ENCODE assay signal across 7 mouse cellular contexts in genomic region chr11:115626824-115627616, GRCm38 (mm10). TPM values are rescaled to one million over a fixed set of nuclear protein-coding genes. Genes with fewer than 3 reads are reported as not detected.
DNase-seq lines count a peak whose midpoint lies in the region; ATAC-seq and TF ChIP-seq lines count a peak whose summit lies in the region.

No protein-coding gene starts in this region.

- H3K9ac ChIP-seq in lung, embryonic 15.5 days, result peak overlapping the region; percentile 67
- H3K9ac ChIP-seq in kidney, postnatal 0 days (ENCODE audit: low read depth, low read length), result peak overlapping the region; percentile 67
- H3K9ac ChIP-seq in neural tube, embryonic 15.5 days (replicated peaks), result peak overlapping the region; percentile 66

- H3K4me3 ChIP-seq in lung, embryonic 15.5 days, result peak overlapping the region; percentile 70
- H3K4me3 ChIP-seq in forebrain, embryonic 10.5 days, result peak overlapping the region; percentile 83
- peak overlapping the region; percentile 71 for H3K4me3 ChIP-seq in kidney, postnatal 0 days (replicated peaks; ENCODE audit: low read depth, low read length)
- peak overlapping the region; percentile 80 for H3K4me3 ChIP-seq in neural tube, embryonic 15.5 days (replicated peaks)

- no peak for ATAC-seq in lung, embryonic 15.5 days (ENCODE audit: borderline replicate concordance, extremely low read depth, low FRiP score, low TSS enrichment)
- ATAC-seq in kidney, postnatal 0 days (replicated peaks; ENCODE audit: low FRiP score, low read depth), result no peak
- no peak for ATAC-seq in neural tube, embryonic 15.5 days (ENCODE audit: low FRiP score)
- ATAC-seq in activated CD4-positive, CD25-positive, alpha-beta regulatory T cell, adult 4 months, result no peak

- no peak for DNase-seq in lung, postnatal 25 days (ENCODE audit: low spot score)
- no peak for DNase-seq in forebrain, embryonic 10.5 days (ENCODE audit: extremely low spot score, low spot score)
- DNase-seq in kidney, postnatal 0 days (ENCODE audit: low spot score), result no peak
- no peak for DNase-seq in left cerebral cortex, postnatal 4 days

- no peak for TF ChIP-seq CTCF in kidney, postnatal 0 days (IDR thresholded peaks at IDR 0.05; ENCODE audit: low read depth)

- H3K27ac ChIP-seq in lung, embryonic 15.5 days, result no peak overlapping the region
- H3K27ac ChIP-seq in forebrain, embryonic 10.5 days, result peak overlapping the region; percentile 84
- H3K27ac ChIP-seq in kidney, postnatal 0 days, result peak overlapping the region; percentile 75
- peak overlapping the region; percentile 73; the same call in 1 of the 2 replicates for H3K27ac ChIP-seq in neural tube, embryonic 15.5 days (replicated peaks)

- no peaks in the 10 kb centered on the region for H3K9me3 ChIP-seq in lung, embryonic 15.5 days
- H3K9me3 ChIP-seq in forebrain, embryonic 10.5 days, result no peaks in the 10 kb centered on the region
- H3K9me3 ChIP-seq in kidney, postnatal 0 days (replicated peaks; ENCODE audit: low read length), result no peaks in the 10 kb centered on the region
- no peaks in the 10 kb centered on the region for H3K9me3 ChIP-seq in neural tube, embryonic 15.5 days (replicated peaks)

- peaks cover 9% of the 10 kb centered on the region; the same call in 1 of the 2 replicates for H3K4me1 ChIP-seq in lung, embryonic 15.5 days
- peaks cover 22% of the 10 kb centered on the region for H3K4me1 ChIP-seq in forebrain, embryonic 10.5 days
- H3K4me1 ChIP-seq in kidney, postnatal 0 days (replicated peaks; ENCODE audit: insufficient read depth, low read length), result no peaks in the 10 kb centered on the region
- H3K4me1 ChIP-seq in neural tube, embryonic 15.5 days, result peaks cover 25% of the 10 kb centered on the region

- peaks cover 7% of the 10 kb centered on the region; the same call in 1 of the 2 replicates for H3K36me3 ChIP-seq in lung, embryonic 15.5 days
- H3K36me3 ChIP-seq in forebrain, embryonic 10.5 days (replicated peaks), result peaks cover 18% of the 10 kb centered on the region
- 0 out of 2 replicates have a peak, but pooled peaks cover 11% of the 10 kb centered on the region for H3K36me3 ChIP-seq in kidney, postnatal 0 days (ENCODE audit: insufficient read depth, low read length)
- H3K36me3 ChIP-seq in neural tube, embryonic 15.5 days, result peaks cover 16% of the 10 kb centered on the region

- 37% methylated on average over 11 of the region's 11 CpGs for WGBS in lung, embryonic 15.5 days
- WGBS in forebrain, embryonic 10.5 days, result 61% methylated on average over 11 of the region's 11 CpGs
- 36% methylated on average over 11 of the region's 11 CpGs for WGBS in kidney, postnatal 0 days
- 51% methylated on average over 11 of the region's 11 CpGs for WGBS in neural tube, embryonic 15.5 days

- intact Hi-C loops in left cerebral cortex, postnatal 4 days (cut with DNase I), result no loop called here

- H3K27me3 ChIP-seq in lung, embryonic 15.5 days, result no peaks in the 10 kb centered on the region
- no peaks in the 10 kb centered on the region for H3K27me3 ChIP-seq in forebrain, embryonic 10.5 days (ENCODE audit: poor library complexity, severe bottlenecking)
- H3K27me3 ChIP-seq in kidney, postnatal 0 days (ENCODE audit: insufficient read depth, low read length), result no peaks in the 10 kb centered on the region
- H3K27me3 ChIP-seq in neural tube, embryonic 15.5 days (replicated peaks), result no peaks in the 10 kb centered on the region

- peak overlapping the region; percentile 91 for H3K4me2 ChIP-seq in lung, embryonic 15.5 days
- peak overlapping the region; percentile 90 for H3K4me2 ChIP-seq in kidney, postnatal 0 days (ENCODE audit: low read length)
- H3K4me2 ChIP-seq in neural tube, embryonic 15.5 days, result peak overlapping the region; percentile 90

RNA-seq across cellular contexts. Expression of gene Slc25a19, which starts 1.1 kb away (rescaled TPM):
- 19.6 and 20.9 TPM in 2 replicates for polyA plus RNA-seq in lung, embryonic 15.5 days (2015; fragmentation: Nextera tagmentation; extraction: Ambion mirVana)
- 25.6 and 26.2 TPM in 2 replicates for polyA plus RNA-seq in forebrain, embryonic 10.5 days (2016; fragmentation: Nextera tagmentation; extraction: Ambion mirVana)
- polyA plus RNA-seq in kidney, postnatal 0 days (2015; fragmentation: Nextera tagmentation; extraction: Ambion mirVana), result 49.7 and 57.9 TPM in 2 replicates
- 49.0 and 52.8 TPM in 2 replicates for polyA plus RNA-seq in neural tube, embryonic 15.5 days (2015; fragmentation: Nextera tagmentation; extraction: Ambion mirVana)
- polyA plus RNA-seq in activated CD4-positive, CD25-positive, alpha-beta regulatory T cell, adult 4 months (2017; shearing (Covaris generic)), result 10 to 100 TPM; 68.7 to 90.3 TPM
- total RNA-seq in left cerebral cortex, postnatal 4 days (2021), result 10 to 100 TPM; 55.3 to 56.6 TPM

RNA-seq across cellular contexts. Expression of gene Mif4gd, which starts 14.3 kb away (rescaled TPM):
- 29.5 and 32.3 TPM in 2 replicates for polyA plus RNA-seq in lung, embryonic 15.5 days (2015; fragmentation: Nextera tagmentation; extraction: Ambion mirVana)
- polyA plus RNA-seq in forebrain, embryonic 10.5 days (2016; fragmentation: Nextera tagmentation; extraction: Ambion mirVana), result 20.3 and 23.8 TPM in 2 replicates
- polyA plus RNA-seq in kidney, postnatal 0 days (2015; fragmentation: Nextera tagmentation; extraction: Ambion mirVana), result 57.3 and 61.6 TPM in 2 replicates
- polyA plus RNA-seq in neural tube, embryonic 15.5 days (2015; fragmentation: Nextera tagmentation; extraction: Ambion mirVana), result 11.5 and 19.4 TPM in 2 replicates
- polyA plus RNA-seq in activated CD4-positive, CD25-positive, alpha-beta regulatory T cell, adult 4 months (2017; shearing (Covaris generic)), result 100 to 1,000 TPM; 230 to 231 TPM
- 10 to 100 TPM; 13.3 to 14.1 TPM for total RNA-seq in left cerebral cortex, postnatal 4 days (2021)

RNA-seq across cellular contexts. Expression of gene Gga3, which starts 23.2 kb away (rescaled TPM):
- polyA plus RNA-seq in lung, embryonic 15.5 days (2015; fragmentation: Nextera tagmentation; extraction: Ambion mirVana), result 15.6 and 18.1 TPM in 2 replicates
- polyA plus RNA-seq in forebrain, embryonic 10.5 days (2016; fragmentation: Nextera tagmentation; extraction: Ambion mirVana), result 29.6 and 35.0 TPM in 2 replicates
- 10.8 and 11.1 TPM in 2 replicates for polyA plus RNA-seq in kidney, postnatal 0 days (2015; fragmentation: Nextera tagmentation; extraction: Ambion mirVana)
- polyA plus RNA-seq in neural tube, embryonic 15.5 days (2015; fragmentation: Nextera tagmentation; extraction: Ambion mirVana), result 34.6 and 35.0 TPM in 2 replicates
- polyA plus RNA-seq in activated CD4-positive, CD25-positive, alpha-beta regulatory T cell, adult 4 months (2017; shearing (Covaris generic)), result 10 to 100 TPM; 23.1 to 26.5 TPM
- total RNA-seq in left cerebral cortex, postnatal 4 days (2021), result 10 to 100 TPM; 83.9 to 85.2 TPM

RNA-seq across cellular contexts. Expression of gene Mrps7, which starts 23.3 kb away (rescaled TPM):
- 83.9 and 85.0 TPM in 2 replicates for polyA plus RNA-seq in lung, embryonic 15.5 days (2015; fragmentation: Nextera tagmentation; extraction: Ambion mirVana)
- polyA plus RNA-seq in forebrain, embryonic 10.5 days (2016; fragmentation: Nextera tagmentation; extraction: Ambion mirVana), result 106 TPM in 2 replicates
- polyA plus RNA-seq in kidney, postnatal 0 days (2015; fragmentation: Nextera tagmentation; extraction: Ambion mirVana), result 92.9 and 93.7 TPM in 2 replicates
- polyA plus RNA-seq in neural tube, embryonic 15.5 days (2015; fragmentation: Nextera tagmentation; extraction: Ambion mirVana), result 81.0 and 83.8 TPM in 2 replicates
- polyA plus RNA-seq in activated CD4-positive, CD25-positive, alpha-beta regulatory T cell, adult 4 months (2017; shearing (Covaris generic)), result 10 to 100 TPM; 28.2 to 29.8 TPM
- total RNA-seq in left cerebral cortex, postnatal 4 days (2021), result 10 to 100 TPM; 43.0 to 44.1 TPM
